Mouse (Mus musculus) thymus, adult 2 months (tissue): ENCODE measurements around the gene Myo1b.

Source experiments
- CTCF ChIP-seq: fragments of 200-500 bp; IDR thresholded peaks from 2 replicates; pipeline ENCODE4 v1.5.1; 2012; ENCODE audit warnings: mild to moderate bottlenecking, control low read depth, low read length, moderate library complexity, borderline replicate concordance; ENCODE audit not compliant: control insufficient read depth, poor library complexity, insufficient read depth; ENCODE audit errors: extremely low read depth
- POLR2A ChIP-seq: fragments of 200-500 bp; IDR thresholded peaks from 2 replicates; pipeline ENCODE4 v1.6.1; 2012; ENCODE audit warnings: mild to moderate bottlenecking, low read length, control low read depth, moderate library complexity; ENCODE audit not compliant: control insufficient read depth, poor library complexity, insufficient read depth; ENCODE audit errors: extremely low read depth

GRCm38 (mm10) chr1:51837311-51837710, 78.6 kb downstream of the Myo1b start:
- no peak for TF ChIP-seq CTCF
- TF ChIP-seq POLR2A, result no peak
